Mouse (Mus musculus): ENCODE data around the gene Zfp354b.

The Zfp354b gene

GRCm38 (mm10) chr11:50878641-50879040 is 52.8 kb downstream of the Zfp354b start:
- no peak for DNase-seq

Data from thymus, postnatal 25 days (tissue).